Mouse (Mus musculus): Measurements from ENCODE around the gene Fam193b.
A peak's percentile ranks its signal among the peaks of the same experiment; 100 is the strongest.
"Not testable (repeated sequence)": the region's sequence is repeated elsewhere in the genome, so short reads cannot be mapped to it uniquely, and the experiment has no call there.

Gene Fam193b

DNA sequence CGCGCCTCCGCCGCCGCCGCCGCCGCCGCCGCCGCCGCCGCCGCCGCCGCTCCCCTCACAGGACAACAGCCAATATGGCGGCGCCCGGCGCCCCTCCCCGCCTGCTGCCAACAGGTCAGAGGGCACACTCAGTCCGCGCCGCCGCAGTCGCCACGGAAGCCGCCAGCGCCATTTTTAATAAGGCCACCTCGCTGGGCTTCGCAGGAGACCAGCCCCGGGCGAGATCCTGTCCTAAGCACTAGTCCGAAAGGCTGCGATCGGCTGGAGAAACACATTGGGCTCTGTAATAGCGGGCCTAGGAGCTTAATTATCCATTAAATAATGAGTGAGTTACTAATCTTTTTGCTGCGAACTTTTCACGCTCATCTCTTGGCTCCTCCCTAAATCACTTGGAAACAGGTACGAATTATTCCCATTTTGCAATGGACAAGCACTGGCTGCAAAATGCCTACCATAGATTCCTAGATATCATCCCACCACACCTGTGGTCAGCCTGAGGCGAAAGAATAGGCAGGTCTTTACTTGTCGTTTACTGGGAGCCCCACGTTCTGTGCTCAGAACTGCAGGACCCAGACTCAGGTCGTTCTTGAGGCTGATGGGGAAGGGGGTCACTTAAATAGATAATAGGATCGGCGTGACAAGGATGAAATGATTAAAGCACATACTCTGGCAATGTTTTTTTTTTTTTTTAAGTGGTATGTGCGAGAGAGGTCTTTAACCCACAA lies at the start of gene Fam193b:
Gene Fam193b (minus strand): TSS at position 94 of the 725 bp plus-strand sequence.
- peak; percentile 95 for DNase-seq (ENCODE audit: low spot score in 2 of 2)

DNA sequence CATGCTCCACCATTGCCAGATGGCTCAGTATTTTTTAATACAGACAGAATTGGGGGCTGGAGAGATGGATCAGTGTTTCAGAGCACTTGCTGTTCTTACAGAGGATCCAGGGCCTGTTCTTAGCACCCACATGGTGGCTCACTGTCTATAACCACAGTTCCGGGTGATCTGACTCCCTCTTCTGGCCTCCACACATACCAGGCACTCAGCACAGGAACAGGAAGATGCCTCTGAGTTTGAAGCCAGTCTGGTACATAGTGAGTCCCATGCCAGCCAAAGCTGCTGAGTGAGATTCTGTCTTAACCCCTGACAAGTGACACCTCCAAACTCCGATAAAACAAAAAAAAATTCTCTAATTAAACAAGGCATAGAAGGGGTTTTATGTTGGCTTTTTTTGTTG lies 49.4 kb upstream of the Fam193b start:
- DNase-seq (ENCODE audit: low spot score in 2 of 2), result no peak

DNA sequence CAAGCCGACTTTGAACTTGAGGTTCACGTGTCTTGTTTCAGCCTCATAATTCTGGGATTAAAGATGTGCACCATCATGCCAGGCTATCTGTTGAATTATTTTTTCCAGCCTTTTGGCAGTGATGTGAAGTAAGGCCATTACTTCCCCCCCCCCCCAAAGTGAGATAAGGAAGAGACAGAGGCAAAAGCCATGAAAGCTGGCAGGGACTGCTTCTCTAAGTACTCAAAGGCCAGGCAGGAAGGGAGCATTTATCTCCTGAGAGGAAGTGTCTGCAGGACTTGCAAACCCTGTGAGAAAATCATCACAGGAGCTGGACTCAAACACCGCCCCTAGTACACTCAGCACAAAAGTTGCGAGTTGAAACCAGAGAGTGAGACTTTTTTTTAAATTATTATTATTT lies 48.4 kb upstream of the Fam193b start:
- DNase-seq (ENCODE audit: low spot score in 2 of 2), result no peak

DNA sequence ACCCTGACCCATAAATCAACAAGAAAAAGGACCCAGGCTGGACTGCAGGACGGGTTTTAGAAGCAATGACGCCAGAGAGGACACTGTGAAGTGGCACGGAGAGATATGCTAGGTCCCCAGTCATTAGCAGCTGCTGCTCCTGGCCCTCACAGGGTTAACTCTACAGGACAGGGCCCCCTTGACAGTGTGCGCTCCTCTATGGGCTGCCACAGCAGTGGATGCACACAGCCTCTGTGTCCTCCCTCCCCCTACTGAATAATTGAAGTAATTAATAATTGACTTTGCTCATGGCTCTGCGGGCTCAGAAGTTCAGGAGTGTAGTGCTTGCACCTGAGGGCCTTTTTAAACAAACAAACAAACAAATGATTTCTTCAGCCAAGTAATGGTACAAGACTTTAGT lies 42.6 kb upstream of the Fam193b start:
- no peak for DNase-seq (ENCODE audit: low spot score in 2 of 2)

DNA sequence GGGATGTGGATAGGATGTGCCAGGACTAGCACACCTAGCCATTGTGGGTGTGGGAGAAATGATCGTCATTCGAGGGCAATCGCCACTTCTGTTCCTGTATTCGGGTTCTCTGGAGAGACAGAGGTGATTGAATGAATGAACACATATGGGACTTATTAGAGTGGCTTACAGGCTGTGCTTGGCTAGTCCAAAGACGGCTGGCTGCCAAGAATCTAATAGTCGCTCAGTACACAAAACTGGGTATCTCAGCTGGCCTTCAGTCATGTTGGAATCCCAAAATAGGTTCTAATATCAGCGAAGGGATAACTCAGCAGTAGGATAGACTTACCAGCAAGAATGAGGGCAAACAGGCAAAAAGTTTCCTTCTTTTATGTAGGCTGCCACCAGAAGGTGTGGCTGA lies 41.1 kb upstream of the Fam193b start:
- no peak for DNase-seq (ENCODE audit: low spot score in 2 of 2)

DNA sequence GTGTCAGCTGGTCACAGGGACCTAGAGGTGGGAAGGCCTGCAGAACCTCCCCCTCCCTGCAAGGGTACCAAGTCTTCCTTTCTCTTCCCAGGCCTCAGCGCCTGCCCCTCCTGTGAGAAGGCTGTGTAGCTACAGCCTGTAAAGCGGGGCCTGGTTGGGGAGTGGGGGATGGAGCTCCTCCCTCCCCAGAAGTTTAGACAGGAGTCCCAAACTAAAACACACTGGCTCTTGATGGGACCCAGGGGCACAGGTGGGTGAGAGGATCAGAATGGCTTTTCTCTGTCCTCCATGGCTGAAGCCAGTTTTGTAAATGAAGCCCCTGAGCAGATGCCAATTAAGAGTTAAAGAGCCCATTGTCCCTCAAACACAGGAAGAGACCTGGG lies 36.7 kb upstream of the Fam193b start:
- no peak for DNase-seq (ENCODE audit: low spot score in 2 of 2)

DNA sequence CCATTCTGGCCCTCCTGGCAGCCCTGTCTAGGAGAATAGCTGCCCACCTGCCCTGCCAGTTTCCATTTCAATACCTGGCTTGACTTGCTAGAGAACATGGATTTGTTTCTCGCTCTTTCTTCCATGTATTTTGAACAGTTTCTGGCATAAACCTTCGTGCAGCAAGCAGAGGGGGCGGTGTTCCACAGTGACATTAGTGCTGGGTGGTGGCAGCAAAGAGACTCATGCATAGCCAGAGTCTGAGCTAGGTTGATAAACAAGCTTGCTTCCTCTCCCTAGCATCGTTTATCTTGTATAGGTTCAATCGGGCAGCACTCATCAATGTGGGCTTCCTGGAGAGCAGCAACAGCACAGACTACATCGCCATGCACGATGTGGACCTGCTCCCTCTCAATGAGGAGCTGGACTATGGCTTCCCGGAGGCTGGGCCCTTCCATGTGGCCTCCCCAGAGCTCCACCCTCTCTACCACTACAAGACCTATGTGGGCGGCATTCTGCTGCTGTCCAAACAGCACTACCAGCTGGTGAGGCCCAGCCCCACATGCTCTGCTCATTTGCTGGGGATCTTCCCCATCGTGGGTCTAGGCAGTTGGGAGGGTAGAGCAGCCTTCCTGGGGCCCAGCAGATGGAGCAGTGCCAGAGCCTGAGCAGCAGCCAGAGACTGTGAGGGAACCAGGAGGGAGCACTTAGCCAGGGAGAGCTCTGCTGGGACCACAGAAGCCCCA lies 36.1 kb upstream of the Fam193b start:
- no peak for DNase-seq (ENCODE audit: low spot score in 2 of 2)

DNA sequence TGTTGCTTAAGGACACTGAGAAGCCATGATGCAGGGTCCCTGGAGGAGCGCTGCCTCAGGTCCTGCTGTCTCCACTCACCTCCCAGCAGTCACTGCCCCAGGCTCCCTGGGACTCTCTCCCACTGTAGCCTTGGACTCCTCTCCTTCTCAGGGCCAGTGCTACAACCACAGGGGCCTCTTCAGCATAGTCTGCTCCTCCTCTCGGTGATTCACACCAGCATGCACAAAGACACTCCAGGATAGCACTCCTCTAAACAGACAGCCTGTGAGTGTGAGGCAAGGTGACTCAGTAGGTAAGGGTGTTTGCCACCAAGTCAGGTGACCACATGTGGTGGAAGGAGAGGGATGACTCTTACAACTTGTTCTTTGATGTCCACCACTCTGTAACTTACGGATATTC lies 33.7 kb upstream of the Fam193b start:
- no peak for DNase-seq (ENCODE audit: low spot score in 2 of 2)

DNA sequence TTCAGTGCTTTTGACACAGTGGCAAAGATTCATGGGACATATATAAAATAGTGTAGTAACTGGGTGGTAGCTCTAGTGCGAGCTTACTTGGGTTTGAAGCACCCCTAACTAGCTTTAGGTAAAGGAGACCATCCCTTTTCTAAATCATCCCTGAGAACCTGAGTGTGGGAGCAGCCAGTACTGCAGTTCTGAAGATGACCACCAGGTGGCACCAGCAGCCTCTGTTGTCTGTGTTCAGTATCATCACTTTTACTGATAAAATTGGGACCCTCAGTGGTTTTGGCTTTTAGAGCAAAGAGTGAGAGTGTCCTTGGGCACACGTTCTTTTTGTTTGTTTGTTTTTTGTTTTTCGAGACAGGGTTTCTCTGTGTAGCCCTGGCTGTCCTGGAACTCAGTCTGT lies 30.7 kb upstream of the Fam193b start:
- peak; percentile 68 to 71 for DNase-seq (ENCODE audit: low spot score in 2 of 2)

DNA sequence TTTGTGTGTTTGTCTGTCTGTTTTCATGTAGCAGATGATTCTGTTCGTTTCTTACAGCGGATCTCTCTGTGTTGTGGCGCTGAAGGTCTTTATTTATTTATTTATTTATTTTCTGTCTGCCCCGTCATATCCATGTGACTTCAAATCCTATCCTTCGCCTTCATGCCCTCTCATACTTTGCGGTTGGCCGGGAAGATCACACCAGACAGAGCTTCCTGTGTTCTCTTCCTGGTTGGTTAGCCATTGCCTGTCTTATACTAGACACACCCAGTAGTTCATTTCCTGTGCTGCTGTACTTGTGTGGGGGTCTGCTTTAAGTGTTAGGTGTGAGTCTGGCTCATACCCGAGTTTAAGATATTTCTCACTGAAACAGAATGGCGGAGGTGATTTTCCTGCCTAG lies 29.7 kb upstream of the Fam193b start:
- no peak for DNase-seq (ENCODE audit: low spot score in 2 of 2)

DNA sequence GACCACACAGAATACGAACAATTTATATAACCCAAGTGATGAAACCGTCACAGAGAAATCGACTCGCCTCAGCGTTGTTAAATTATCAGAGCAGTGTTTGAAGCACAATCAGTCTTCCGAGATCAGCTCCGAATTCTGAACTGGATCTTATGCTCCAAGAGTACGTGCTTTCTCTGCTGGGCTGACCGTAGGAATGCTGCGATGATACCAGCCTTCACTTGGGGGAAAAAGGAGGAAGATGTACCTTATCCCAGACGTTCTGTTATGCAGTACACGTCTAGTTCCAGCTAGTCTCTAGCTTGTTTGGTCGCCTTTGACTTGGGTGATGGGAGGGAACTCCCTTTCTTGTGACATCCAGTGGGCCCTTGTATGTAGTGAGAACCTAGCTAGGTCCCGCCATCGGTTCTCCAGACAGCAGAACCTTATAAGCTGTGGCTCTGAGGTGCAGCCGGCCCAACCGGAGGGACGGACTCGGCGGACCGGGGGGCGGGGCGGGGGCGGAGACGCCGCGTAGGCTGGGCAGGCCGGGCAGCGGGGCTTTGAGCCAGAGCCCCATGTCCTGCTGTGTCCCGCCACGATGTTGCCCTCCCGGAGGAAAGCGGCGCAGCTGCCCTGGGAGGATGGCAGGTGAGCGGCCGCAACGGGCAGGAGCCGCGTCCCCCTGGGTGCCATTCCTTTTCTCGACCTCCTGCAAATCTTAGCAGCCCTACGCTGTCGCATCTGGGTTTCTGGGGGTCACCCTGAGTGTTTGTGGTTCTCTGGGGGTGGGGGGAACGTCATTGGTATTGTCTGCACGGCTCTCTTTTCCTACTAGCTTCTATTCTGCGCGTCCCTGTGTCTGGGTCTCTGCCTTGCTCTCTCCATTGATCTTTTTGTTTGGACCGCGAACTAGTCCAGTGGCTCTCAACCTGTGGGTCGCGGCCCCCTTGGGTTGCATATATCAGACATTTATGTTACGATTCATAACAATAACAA lies 28.9 kb upstream of the Fam193b start, which contains the start of gene B4galt7:
Gene B4galt7 (plus strand): TSS at position 331 of the 975 bp plus-strand sequence.
- DNase-seq (ENCODE audit: low spot score in 2 of 2), result peak; percentile 78 to 86

DNA sequence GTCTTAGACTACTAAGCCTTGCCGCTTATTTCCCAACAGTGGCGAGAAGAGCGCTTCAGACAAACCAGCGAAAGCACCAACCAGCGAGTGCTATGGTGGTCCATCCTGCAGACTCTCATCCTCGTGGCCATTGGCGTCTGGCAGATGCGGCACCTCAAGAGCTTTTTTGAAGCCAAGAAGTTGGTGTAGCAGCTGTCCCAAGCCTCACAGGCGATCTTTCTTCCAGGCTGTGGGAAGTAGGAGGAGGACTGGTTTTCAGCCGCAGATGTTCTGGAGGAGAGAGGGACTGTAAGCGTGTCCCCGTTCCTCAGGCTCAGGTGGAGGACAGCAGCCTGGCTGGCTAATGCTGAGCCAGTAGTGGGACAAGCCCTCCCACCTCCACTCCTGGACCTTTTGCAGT lies 25.9 kb upstream of the Fam193b start:
- DNase-seq (ENCODE audit: low spot score in 2 of 2), result no peak

DNA sequence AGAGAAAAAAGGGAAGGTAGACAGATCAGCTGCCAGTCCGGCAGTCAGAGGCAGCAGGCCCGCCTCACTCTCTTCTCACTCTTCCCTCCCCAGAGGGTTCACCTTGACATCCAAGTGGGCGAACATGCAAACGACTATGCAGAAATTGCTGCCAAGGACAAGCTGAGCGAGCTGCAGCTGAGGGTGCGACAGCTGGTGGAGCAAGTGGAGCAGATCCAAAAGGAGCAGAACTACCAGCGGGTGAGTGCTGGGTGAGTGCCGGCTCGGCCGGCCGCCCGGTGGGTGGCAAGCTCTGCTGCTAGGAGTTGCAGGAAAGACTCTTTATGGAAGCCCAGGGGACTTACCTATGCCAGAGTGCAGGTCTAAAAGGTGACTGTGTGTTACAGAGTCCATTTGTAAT lies 24.5 kb upstream of the Fam193b start:
- DNase-seq (ENCODE audit: low spot score in 2 of 2), result no peak

DNA sequence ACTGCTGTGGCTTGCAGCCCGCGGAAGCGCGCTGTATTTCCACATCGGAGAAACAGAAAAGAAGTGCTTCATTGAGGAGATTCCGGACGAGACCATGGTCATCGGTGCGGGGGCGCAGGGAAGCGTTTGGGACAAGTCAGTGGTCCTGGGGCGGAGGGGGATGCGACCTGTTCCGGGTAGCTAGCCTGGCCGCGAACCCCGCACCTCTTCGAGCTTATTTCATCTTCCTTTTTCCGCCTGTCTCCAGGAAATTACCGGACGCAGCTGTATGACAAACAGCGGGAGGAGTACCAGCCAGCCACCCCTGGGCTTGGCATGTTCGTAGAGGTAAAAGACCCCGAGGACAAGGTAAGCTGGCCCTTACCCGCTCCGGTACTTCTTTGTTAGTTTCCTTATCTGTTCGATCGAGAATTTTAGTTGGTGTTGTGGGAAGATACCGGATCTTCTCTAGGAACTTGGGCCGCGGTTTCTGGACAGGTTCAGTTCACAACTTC lies 22.4 kb upstream of the Fam193b start:
- no peak for DNase-seq (ENCODE audit: low spot score in 2 of 2)

DNA sequence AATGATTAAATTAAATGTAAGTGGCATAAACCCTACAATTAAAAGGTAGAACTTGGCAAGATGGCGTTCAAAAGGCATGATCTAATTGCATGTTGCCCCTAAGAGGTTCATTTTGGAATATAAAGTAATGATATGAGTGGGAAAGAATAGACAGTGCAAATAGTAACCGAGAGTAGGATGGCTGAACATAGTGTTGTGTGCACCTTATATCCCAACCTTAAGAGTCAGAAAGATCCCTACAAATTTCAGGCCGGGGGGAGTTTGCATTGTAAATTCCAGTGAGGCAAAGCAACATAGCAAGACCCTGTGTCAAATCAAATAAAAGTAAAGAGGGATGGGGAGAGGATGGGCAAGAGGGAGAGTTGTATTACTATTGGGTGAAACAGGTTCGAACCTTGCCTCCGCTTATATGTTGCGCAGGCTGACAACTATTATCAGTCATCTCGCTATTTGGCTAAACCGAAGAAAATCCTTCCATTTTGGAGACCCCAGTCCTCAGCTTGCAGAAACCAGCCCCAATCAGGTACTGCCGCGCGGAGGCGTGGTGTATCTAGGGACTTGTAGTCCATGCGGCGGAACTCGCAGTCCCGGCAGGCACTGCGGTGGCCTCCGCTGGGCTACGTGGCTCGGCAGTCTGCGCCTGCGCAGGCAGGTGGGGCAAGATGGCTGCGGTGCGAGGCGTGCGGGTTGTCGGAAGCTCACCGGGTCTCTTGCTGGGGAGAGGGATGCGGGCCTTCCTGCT lies 21.8 kb upstream of the Fam193b start:
- peak; percentile 92 to 95 for DNase-seq (ENCODE audit: low spot score in 2 of 2)

DNA sequence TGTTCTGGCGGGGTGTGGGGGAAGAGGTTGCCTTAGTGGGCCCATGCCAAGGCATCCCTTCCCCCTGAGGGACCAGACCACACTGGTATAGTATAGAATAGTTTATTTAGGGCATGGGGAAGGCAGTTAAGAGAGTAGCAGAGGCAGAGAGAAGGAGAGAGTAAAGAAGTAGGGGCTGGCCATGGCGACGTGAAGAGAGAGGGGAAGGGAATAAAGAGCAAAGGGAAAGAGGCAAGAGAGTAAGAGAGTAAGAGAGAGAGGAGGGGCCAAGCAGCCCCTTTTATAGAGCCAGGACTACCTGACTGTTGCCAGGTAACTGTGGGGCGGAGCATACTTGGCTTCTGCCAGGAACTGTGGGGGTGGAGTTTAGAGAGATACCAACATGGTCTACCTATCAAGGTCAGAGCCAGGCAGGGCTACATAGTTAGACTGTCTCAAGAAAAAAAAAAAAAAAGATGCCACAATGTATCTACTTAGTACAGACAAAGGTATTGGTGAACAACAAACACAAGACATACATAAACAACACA lies 21.1 kb upstream of the Fam193b start:
- no peak for DNase-seq (ENCODE audit: low spot score in 2 of 2)

DNA sequence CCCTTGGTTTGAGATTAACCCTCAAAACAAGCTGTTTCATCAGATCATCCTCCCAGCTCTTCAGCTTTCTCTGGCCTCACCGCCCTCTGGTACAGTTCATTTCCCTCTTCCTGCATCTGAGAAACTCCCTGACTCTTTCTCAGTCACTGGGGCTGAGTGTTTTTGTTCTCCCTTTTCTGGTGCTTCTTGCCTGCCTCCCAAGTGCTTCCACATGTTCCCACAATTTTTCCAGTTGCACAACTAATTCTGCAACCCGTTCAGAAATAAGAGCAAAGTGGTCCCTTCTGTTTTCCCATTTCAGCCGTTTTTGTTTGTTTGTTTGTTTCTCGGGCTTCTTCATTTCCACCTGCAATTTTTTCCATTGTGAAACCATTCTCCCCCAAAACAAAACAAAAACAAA lies 7.2 kb upstream of the Fam193b start:
- no peak for DNase-seq (ENCODE audit: low spot score in 2 of 2)

DNA sequence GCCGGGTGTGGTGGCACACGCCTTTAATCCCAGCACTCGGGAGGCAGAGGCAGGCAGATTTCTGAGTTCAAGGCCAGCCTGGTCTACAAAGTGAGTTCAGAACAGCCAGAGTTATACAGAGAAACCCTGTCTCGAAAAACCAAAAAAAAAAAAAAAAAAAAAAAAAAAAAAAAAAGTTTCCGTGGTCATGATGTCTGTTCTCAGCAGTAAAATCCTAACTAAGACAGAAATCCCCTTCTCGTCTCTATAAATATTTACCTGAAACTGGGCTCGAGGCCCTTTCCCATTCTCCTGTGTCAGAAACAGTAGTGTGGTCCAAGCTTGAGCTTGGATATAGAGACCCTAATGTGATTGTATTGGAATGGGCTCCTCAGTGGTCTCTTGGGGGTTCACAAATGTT lies 6.0 kb upstream of the Fam193b start:
- not testable (repeated sequence) for DNase-seq (ENCODE audit: low spot score in 2 of 2)

DNA sequence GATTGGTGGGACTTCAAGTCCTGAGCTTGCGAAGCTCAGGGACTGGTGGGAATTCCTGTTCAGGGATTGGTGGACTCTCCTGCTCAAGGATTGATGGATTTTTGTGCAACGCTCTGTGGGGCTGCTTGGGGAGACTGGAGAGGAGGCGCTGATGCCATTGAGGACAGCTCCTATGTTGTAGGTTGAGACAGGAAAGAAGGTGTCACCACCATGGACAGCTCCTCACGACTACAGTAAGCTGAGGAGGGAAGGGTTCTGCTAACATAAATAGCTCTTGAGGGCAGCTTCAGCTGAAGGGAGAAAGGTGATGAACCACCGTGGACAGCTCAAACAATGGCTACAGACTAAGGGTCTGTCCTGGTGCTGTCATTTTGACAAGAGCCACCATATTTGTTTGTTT lies 5.0 kb upstream of the Fam193b start:
- DNase-seq (ENCODE audit: low spot score in 2 of 2), result no peak

DNA sequence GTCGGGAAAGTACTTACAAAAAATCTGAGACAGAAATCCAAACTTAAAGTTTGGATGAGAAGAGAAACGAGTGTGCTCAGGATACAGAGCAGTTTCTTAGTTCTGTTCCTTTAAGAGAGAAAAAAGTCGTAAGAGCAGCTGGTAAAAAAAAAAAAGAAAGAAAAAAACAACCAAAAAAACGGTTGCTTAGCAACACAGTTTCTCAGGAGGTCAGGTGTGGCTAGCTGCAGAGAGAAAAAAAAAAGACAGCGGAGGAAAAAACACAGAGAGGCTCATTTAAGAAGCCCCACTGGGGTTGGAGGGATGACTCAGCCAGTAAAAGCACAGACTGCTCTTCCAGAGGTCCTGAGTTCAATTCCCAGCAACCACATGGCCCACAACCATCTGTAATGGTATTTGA lies 3.4 kb upstream of the Fam193b start:
- no peak for DNase-seq (ENCODE audit: low spot score in 2 of 2)

DNA sequence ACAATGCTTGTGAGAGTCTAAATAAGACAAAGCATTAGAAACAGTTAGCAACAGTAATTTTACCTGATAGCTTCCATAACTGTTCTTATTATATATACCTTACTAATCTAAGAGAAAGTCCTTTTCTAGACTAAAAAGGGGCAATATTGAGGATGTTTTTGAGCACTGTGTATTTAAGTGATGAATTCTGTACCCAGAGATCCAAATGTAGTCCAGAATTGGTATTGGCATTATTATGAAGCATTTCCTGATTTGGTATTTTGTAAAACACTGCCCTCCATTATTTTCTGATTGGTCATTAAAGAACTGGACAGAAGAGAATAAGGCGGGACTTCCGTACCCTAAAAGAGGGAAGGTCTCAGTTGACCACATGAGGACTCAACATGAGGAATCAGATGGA lies 2.5 kb upstream of the Fam193b start, which contains the start of gene Tmed9:
Gene Tmed9 (plus strand): TSS at position 301 of the 400 bp plus-strand sequence.
- DNase-seq (ENCODE audit: low spot score in 2 of 2), result no peak

Measured in urinary bladder, postnatal 36 days (tissue).